Mouse (Mus musculus) frontal cortex, postnatal 10 days (tissue): ENCODE results near the gene H2-Q2.
"Not testable (repeated sequence)": the region's sequence is repeated elsewhere in the genome, so short reads cannot be mapped to it uniquely, and the experiment has no call there.

ENCODE experiments used
- DNase-seq, 2 experiments: peaks; one replicate each; pipeline ENCODE4 v3.0.0; 2022; ENCODE audit warnings: low spot score in 2 of 2, mixed read lengths in 1 of 2

Gene H2-Q2

GRCm38 (mm10) chr17:35359470-35359862 lies 17.4 kb downstream of the H2-Q2 start:
- DNase-seq: no peak

- DNase-seq: peak; percentile 64 to 79
Observed at GRCm38 (mm10) chr17:35379369-35379728, 37.3 kb downstream of the H2-Q2 start, which contains the start of gene H2-Q4. Gene H2-Q4, plus strand, starts transcription at chr17:35379617.

GRCm38 (mm10) chr17:35379729-35380451 lies 37.8 kb downstream of the H2-Q2 start:
- no peak for DNase-seq

- not testable (repeated sequence) for DNase-seq
Observed at GRCm38 (mm10) chr17:35389796-35390195, 47.8 kb downstream of the H2-Q2 start.

GRCm38 (mm10) chr17:35392671-35393070 lies 50.6 kb downstream of the H2-Q2 start:
- DNase-seq: not testable (repeated sequence)

GRCm38 (mm10) chr17:35393864-35394800 lies 52.1 kb downstream of the H2-Q2 start:
- DNase-seq: not testable (repeated sequence)
